Mouse (Mus musculus) ES-E14 (cell line): ENCODE measurements around the gene 1700015F17Rik. TPM values are rescaled to one million over a fixed set of nuclear protein-coding genes. Genes with fewer than 3 reads are reported as not detected.

Source experiments
- DNase-seq: peaks from one replicate; pipeline ENCODE4 v3.0.0-alpha.2; 2013; ENCODE audit warnings: low read depth, low spot score
- H3K27ac ChIP-seq: 2 replicates; pipeline ENCODE4 v1.5.1; 2012; ENCODE audit warnings: low read depth, mild to moderate bottlenecking, low read length, moderate library complexity, mixed read lengths; ENCODE audit not compliant: poor library complexity, insufficient read depth, severe bottlenecking
- H3K36me3 ChIP-seq: 2 replicates; pipeline ENCODE4 v1.6.1; 2012; ENCODE audit warnings: mild to moderate bottlenecking, low read length, moderate library complexity, mixed read lengths; ENCODE audit not compliant: control insufficient read depth, poor library complexity, insufficient read depth, severe bottlenecking
- H3K4me1 ChIP-seq, 2 experiments: fragments of 150-350 bp in 1 of 2; sonication (generic) in 1 of 2; 2 replicates each; pipeline ENCODE4 v1.6.1; 2012; ENCODE audit warnings: low read length in 2 of 2, mild to moderate bottlenecking in 1 of 2, mixed read lengths in 1 of 2; ENCODE audit not compliant: control insufficient read depth in 2 of 2, insufficient read depth in 2 of 2, poor library complexity in 1 of 2
- H3K4me3 ChIP-seq, 2 experiments: fragments of 150-350 bp in 1 of 2; sonication (generic) in 1 of 2; 2 replicates each; pipeline ENCODE4 v1.5.1; 2012; ENCODE audit warnings: low read length in 2 of 2, low read depth in 1 of 2, mild to moderate bottlenecking in 1 of 2, mixed read lengths in 1 of 2; ENCODE audit not compliant: insufficient read depth in 1 of 2, poor library complexity in 1 of 2, severe bottlenecking in 1 of 2
- H3K9ac ChIP-seq: 2 replicates; pipeline ENCODE4 v1.6.1; 2012; ENCODE audit warnings: low read depth, mild to moderate bottlenecking, low read length, mixed read lengths; ENCODE audit not compliant: poor library complexity, insufficient read depth, severe bottlenecking
- H3K9me3 ChIP-seq: fragments of 150-350 bp; sonication (generic); 2 replicates; pipeline ENCODE4 v1.6.1; 2012; ENCODE audit warnings: low read depth, mild to moderate bottlenecking, low read length; ENCODE audit not compliant: control insufficient read depth, insufficient read depth
- CHD2 ChIP-seq: IDR thresholded peaks from 2 replicates; pipeline ENCODE4 v1.6.1; 2014; ENCODE audit warnings: mild to moderate bottlenecking, low read depth, low read length, inconsistent platforms
- HCFC1 ChIP-seq: IDR thresholded peaks from 2 replicates; pipeline ENCODE4 v1.6.1; 2012; ENCODE audit warnings: low read length, inconsistent platforms, borderline replicate concordance; ENCODE audit not compliant: insufficient read depth
- MAFK ChIP-seq: IDR thresholded peaks from 2 replicates; pipeline ENCODE4 v1.6.1; 2014; ENCODE audit warnings: mild to moderate bottlenecking, low read depth, low read length, inconsistent platforms; ENCODE audit not compliant: insufficient read depth
- ZC3H11A ChIP-seq: IDR thresholded peaks from 2 replicates; pipeline ENCODE4 v1.6.1; 2012; ENCODE audit warnings: low read depth, mild to moderate bottlenecking, inconsistent platforms, low read length, borderline replicate concordance
- ZNF384 ChIP-seq: IDR thresholded peaks from 2 replicates; pipeline ENCODE4 v1.6.1; 2012; ENCODE audit warnings: low read depth, low read length, inconsistent platforms
- in situ Hi-C, 2 experiments: fragments of 600-800 bp; cut with MboI; formaldehyde crosslinking; loops; one replicate each; pipeline ENCODE4 v1.15.1; 2025; ENCODE audit warnings: low sequenced_read_pairs in 2 of 2, inconsistent platforms in 1 of 2; ENCODE audit not compliant: unreplicated experiment in 2 of 2
- total RNA-seq: library from RNA; depleted of rRNA; stranded (reverse); fragments of 300-350 nt; gene quantifications from 2 replicates; pipeline ENCODE4 v1.2.3, GENCODE M21; 2012

Gene 1700015F17Rik
- total RNA-seq, 1 experiment: not detected

GRCm38 (mm10) chr5:5510304-5510887 is 31.5 kb upstream of the 1700015F17Rik start:
- in situ Hi-C loops: no loop called here
- Histone ChIP-seq H3K36me3 (peaks cover 8% of the 10 kb centered on the region; the same call in 1 of the 2 replicates), H3K9ac (no peak overlapping the region), H3K9me3 (no peaks in the 10 kb centered on the region), H3K4me1 (peaks cover 2 to 11% of the 10 kb centered on the region in 2 experiments; a peak in 3 of 4 replicates), H3K27ac (no peak overlapping the region), H3K4me3 (no peak overlapping the region)
- TF ChIP-seq CHD2: no peak
- DNase-seq: no peak

GRCm38 (mm10) chr5:5508231-5508630 is 29.3 kb upstream of the 1700015F17Rik start:
- TF ChIP-seq CHD2: no peak
- no peak for TF ChIP-seq ZNF384
- TF ChIP-seq MAFK: no peak
- TF ChIP-seq HCFC1: no peak
- peaks cover 8% of the 10 kb centered on the region; the same call in 1 of the 2 replicates for H3K36me3 ChIP-seq
- H3K27ac ChIP-seq: no peak overlapping the region; the same call in 1 of the 2 replicates
- H3K9ac ChIP-seq: peak overlapping the region; percentile 14
- peak overlapping the region; percentile 22 to 53; a peak in 3 of 4 replicates for H3K4me3 ChIP-seq
- no peak for DNase-seq
- in situ Hi-C loops: no loop called here
- peaks cover 0 to 13% of the 10 kb centered on the region in 2 experiments; a peak in 3 of 4 replicates for H3K4me1 ChIP-seq
- H3K9me3 ChIP-seq: no peaks in the 10 kb centered on the region

GRCm38 (mm10) chr5:5507701-5508225 is 28.8 kb upstream of the 1700015F17Rik start:
- DNase-seq: no peak
- H3K4me3 ChIP-seq: peak overlapping the region; percentile 22 to 53; a peak in 3 of 4 replicates
- TF ChIP-seq HCFC1 (no peak), MAFK (0 out of 2 replicates have a peak, but pooled peaks have one; percentile 10), ZNF384 (no peak), ZC3H11A (0 out of 2 replicates have a peak, but pooled peaks have one; percentile 13)
- peaks cover 0 to 13% of the 10 kb centered on the region in 2 experiments; a peak in 3 of 4 replicates for H3K4me1 ChIP-seq
- in situ Hi-C loops: no loop called here
- no peak overlapping the region; the same call in 1 of the 2 replicates for H3K27ac ChIP-seq
- H3K9ac ChIP-seq: peak overlapping the region; percentile 14
- H3K9me3 ChIP-seq: no peaks in the 10 kb centered on the region
- H3K36me3 ChIP-seq: peaks cover 8% of the 10 kb centered on the region; the same call in 1 of the 2 replicates

GRCm38 (mm10) chr5:5504456-5504855 is 25.5 kb upstream of the 1700015F17Rik start:
- Histone ChIP-seq H3K9me3 (no peaks in the 10 kb centered on the region), H3K9ac (no peak overlapping the region), H3K27ac (no peak overlapping the region), H3K36me3 (peaks cover 8% of the 10 kb centered on the region; the same call in 1 of the 2 replicates), H3K4me1 (peaks cover 0 to 13% of the 10 kb centered on the region in 2 experiments; a peak in 3 of 4 replicates), H3K4me3 (peak overlapping the region; percentile 17 to 29; a peak in 3 of 4 replicates)
- TF ChIP-seq ZC3H11A (no peak), HCFC1 (0 out of 2 replicates have a peak, but pooled peaks have one; percentile 34), CHD2 (peak; percentile 58; the same call in 1 of the 2 replicates), MAFK (no peak), ZNF384 (no peak)
- in situ Hi-C loops: no loop called here
- DNase-seq: no peak
